Mouse (Mus musculus) spleen, adult 12 weeks (tissue): Measurements from ENCODE around the gene Hgf.

Experiments
- DNase-seq: peaks from one replicate; pipeline ENCODE4 v3.0.0; 2022; ENCODE audit warnings: low spot score

Hgf gene

GRCm38 (mm10) chr5:16553304-16554047, at the start of gene Hgf:
Hgf (plus strand) TSS chr5:16553495.
- no peak for DNase-seq

DNA sequence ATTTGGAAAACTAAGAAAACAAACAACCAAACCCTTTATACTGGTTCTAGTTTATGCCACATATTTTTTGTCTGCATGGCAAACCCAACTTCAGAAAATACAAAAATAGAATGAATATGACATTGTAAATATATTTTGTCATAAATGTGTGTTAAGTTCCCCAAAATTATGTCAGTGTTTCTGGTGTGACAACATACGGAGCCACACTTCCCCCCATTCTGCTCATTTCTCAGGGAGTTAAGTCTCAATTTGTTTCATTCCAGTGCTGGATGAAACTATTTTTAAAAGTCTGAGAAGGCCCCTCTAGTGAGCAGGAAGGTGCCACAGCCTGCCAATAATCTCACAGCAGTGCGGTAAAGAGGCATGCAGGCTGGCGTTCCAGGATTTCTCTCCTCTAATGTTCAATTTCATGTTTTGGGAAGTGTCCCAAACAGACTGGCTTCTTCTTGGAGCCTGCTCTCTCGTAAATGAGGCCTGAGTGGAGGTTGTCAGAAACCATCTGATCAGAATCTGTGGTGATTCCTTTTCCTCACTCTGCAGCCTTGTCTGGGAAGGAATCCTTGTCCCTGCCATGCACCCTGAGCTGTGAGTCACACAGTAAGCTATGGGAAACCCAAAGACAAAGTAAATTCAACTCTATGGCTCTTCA, 46.5 kb upstream of the Hgf start:
- DNase-seq = no peak

GRCm38 (mm10) chr5:16531619-16532277, 21.5 kb upstream of the Hgf start:
- DNase-seq = no peak

DNA sequence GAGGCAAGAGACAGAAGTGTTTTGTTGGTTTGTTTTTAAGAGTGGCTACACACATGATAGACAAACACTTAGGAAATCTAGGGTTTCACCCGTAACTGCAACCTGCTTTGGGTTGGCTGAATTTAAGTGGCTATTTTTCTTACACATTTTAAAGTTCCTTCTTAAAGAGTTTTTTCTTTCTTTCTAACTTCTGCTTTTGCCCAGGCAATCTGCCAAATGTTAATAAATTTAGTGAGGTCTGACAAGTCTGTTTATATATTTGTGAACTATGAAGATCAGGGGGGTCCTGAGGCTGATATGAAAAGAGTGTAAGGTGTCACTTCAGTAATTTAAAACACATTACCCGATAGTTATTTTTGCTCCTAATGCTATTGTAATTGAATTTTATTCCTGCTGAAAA, 15.2 kb upstream of the Hgf start:
- no peak for DNase-seq

DNA sequence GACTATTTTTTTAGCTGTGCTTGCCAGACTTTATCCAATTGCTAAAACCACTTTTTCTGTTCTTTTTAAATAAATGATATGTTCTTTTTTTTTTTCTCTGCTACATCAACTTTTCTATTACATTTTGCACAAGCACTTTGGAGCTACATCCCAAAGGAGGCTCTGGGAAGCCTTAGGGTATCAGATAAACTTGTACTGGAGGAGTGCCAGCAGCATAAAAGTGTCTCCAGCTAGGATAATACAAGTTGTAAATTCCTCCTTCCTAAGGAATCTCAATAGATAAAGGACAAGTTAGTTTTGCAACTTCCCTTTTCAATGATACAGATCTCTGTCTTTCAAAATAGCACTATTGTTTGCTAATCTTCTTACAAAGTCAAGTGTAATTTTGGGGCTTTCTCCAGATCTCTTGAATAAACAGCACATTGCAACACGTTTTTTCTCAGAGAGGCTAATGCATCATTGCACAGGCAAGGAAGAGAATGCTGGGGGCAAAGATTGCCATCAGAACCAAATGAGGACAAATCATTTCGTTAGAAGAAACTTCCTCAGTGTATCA, 11.7 kb upstream of the Hgf start:
- no peak for DNase-seq

GRCm38 (mm10) chr5:16547490-16547889, 5.8 kb upstream of the Hgf start:
- DNase-seq = no peak

- DNase-seq = no peak
Measured at GRCm38 (mm10) chr5:16552647-16553046, 648 bp upstream of the Hgf start.

DNA sequence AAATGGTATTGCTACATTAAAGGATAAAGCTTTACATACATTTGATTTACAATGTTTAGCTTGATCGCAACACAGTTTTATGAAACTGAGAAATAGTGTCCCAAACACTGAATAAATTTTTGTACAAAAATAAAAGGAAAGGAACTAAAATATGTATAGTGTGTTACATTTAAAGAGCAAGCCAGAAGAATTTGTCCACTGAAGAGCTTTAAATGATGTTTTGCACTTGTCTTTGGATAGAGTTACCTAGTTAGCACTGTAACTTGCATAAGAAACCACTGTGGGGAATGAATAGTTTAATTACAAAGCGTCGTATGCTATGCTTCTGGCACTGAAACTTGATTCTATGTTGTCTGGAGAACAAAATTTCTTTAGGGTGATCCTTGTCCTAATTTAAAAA, 7.0 kb downstream of the Hgf start:
- no peak for DNase-seq

- DNase-seq = no peak
Measured at GRCm38 (mm10) chr5:16568997-16569396, 15.7 kb downstream of the Hgf start.

DNA sequence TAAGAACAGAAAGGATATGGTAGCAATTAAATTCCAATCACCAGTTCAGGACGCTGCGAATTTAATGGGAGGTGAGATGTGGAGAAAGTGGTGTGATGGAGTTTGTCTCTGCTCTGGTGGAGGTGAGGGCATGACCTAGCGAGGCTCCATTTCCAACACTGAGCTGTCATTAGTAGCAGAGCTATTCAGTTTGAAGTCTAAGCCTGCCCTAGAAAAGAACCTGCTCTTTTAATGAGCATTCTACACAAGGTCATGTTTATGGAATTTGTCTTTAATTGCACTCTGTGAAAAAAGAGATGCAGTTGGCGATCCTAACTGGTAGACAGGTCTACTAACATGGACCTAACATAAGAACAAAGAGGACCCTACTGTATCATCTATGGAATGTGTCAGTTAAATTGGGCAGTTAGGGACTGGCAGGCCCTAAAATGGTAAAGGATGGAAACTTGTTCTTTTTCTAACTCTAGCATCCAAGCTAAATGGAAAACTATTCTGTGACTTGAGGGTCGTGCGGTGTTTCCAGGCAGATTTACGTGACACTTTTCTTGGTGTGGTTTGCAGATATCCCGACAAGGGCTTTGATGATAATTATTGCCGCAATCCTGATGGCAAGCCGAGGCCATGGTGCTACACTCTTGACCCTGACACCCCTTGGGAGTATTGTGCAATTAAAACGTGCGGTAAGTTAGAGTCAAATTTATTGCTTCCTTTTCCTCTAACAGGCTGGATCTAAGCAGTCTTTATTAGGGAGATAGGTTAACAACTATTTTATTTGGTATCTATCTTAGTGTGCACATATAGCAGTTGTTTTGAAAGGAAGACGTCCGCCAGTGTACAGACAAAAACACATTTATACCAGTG, 24.8 kb downstream of the Hgf start:
- DNase-seq = no peak

DNA sequence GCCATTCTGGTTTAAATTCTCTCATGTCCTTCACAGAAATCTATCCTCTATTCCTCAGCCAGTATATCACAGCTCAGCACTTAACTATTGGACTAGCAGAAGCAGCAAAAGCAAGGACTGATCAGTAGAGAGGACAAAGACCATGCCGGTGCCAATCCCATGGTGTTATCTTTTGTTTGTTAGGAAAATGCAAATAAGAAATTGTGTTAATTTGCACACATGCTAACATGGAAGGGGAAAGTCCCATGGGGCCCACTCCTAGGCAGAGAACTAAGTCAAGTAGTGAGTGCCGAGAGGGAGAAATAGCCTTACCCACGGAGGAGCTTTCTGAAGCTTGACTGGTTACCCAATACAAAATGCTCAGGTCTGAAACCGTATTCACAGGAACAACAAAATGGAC, 42.4 kb downstream of the Hgf start:
- DNase-seq = no peak

DNA sequence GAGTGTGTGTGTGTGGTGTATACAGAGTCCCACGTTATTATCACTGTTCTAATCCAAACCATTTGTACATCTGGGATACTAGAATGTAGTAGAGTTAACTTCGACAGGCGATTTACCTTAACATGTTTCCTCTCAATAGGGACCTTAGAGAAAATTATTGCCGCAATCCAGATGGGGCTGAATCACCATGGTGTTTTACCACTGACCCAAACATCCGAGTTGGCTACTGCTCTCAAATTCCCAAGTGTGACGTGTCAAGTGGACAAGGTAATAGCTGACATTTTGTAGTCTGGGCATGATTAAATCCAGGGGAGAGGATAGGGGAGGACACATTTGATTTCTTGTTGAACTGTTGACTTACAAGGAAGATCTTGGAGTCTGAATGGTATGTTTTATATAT, 44.7 kb downstream of the Hgf start:
- no peak for DNase-seq

- no peak for DNase-seq
Measured at GRCm38 (mm10) chr5:16601463-16601862, 48.2 kb downstream of the Hgf start.

DNA sequence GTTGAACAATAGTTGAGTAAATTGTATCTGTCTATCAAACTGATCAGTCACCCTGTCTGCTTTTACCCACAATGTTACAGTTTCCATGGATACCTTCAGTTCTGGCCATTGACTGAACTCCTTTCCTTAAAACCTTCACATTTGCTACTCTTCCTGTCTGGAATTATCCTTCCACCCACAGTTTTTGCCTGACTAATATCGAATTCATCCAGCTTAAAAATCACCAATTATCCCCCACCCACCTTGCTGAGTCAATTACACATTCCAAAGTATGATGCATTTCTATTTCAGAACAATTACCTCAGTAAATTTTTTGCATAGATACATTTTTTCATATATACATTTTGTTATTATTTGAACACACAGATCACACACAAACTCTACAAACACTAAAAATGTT, 79.7 kb downstream of the Hgf start:
- no peak for DNase-seq

DNA sequence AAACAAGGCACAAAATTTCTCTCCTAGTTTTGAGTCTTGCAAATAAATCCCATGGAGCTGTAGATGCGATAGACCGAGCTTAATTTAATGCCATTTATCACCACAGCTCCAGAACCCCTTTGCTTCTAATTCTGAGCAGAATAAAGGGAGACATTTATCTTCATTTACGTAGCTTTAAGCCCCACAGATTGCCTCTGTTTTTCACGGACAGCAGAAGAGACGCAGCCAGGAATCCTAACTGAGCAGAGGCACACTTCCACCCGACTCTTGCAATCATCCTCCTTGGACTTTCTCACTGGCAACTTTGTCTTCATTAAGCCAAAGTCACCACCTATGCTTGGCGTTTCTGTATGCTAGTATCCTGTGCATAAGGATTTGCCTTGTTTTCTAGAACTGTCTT, 93.1 kb downstream of the Hgf start:
- no peak for DNase-seq

GRCm38 (mm10) chr5:16647701-16648100, 94.4 kb downstream of the Hgf start:
- no peak for DNase-seq

DNA sequence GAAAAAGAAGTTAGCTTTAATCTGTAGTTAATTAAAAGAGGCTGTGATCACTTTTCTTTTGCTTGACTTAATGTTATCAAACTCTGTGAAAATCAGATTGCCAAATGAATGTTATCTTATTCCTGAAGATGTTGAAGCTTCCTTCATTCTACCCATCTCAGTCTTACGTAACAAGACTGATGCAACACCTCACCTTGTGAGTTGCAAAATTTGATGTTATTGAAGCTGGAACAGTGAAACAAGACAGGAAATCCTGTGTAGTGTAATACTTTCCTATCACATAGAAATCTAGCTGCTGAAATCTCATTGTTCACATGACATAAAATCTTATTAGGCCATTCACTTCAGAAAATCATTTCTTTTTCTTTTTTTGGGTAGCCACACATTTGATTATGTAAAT, 96.9 kb downstream of the Hgf start:
- no peak for DNase-seq

DNA sequence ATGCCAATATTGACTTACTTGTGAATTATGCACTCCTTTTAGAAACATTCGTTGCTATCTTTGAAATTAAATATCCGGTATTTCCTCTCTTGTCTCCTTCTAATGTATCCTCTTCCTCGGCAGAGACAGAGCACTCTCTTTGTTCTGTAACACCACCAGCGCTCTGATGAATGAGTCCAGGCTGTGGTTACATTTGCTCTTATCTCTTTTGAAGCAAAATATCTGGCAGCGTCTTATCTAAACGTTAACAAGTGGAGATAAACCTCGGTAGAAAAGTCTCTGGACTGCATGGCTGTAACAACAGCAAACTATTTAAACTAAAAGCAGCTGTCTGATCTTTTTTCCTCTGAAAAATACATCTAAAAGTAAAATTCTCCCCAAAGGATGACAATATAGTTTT, 100.7 kb downstream of the Hgf start:
- no peak for DNase-seq
